Mouse (Mus musculus) heart, embryonic 10.5 days (tissue): ENCODE measurements around the gene Ren1. TPM values are rescaled to one million over a fixed set of nuclear protein-coding genes. Genes with fewer than 3 reads are reported as not detected.

Experiments used
- DNase-seq: peaks from one replicate; pipeline ENCODE4 v3.0.0-alpha.2; 2017; ENCODE audit warnings: low spot score
- H3K27ac ChIP-seq: fragments of 300-500 bp; sonication (generic); 2 replicates; pipeline ENCODE4 v1.5.1; 2016; ENCODE audit warnings: mild to moderate bottlenecking
- H3K27me3 ChIP-seq: fragments of 300-500 bp; sonication (generic); 2 replicates; pipeline ENCODE4 v1.6.1; 2016; ENCODE audit warnings: mild to moderate bottlenecking; ENCODE audit not compliant: poor library complexity, insufficient read depth, severe bottlenecking
- H3K36me3 ChIP-seq: fragments of 300-500 bp; sonication (generic); 2 replicates; pipeline ENCODE4 v1.6.1; 2016; ENCODE audit warnings: mild to moderate bottlenecking, moderate library complexity
- H3K4me1 ChIP-seq: fragments of 300-500 bp; sonication (generic); 2 replicates; pipeline ENCODE4 v1.6.1; 2016; ENCODE audit warnings: mild to moderate bottlenecking
- H3K4me3 ChIP-seq: fragments of 300-500 bp; sonication (generic); 2 replicates; pipeline ENCODE4 v1.5.1; 2016; ENCODE audit warnings: mild to moderate bottlenecking, moderate library complexity
- H3K9me3 ChIP-seq: fragments of 300-500 bp; sonication (generic); 2 replicates; pipeline ENCODE4 v1.6.1; 2016; ENCODE audit warnings: mild to moderate bottlenecking, moderate library complexity
- WGBS: fragments of 180-500 bp; shearing (Covaris S2); methylation state at CpG from one replicate; pipeline ENCODE4 v1.1.7; 2016; 5-methylcytosine and 5-hydroxymethylcytosine counted together
- polyA plus RNA-seq: library from polyadenylated mRNA; unstranded; fragments of >200 nt; fragmentation: Nextera tagmentation; extraction: Ambion mirVana; gene quantifications from 2 replicates; pipeline ENCODE4 v1.2.1, GENCODE M21; 2016

Gene Ren1
- polyA plus RNA-seq, 1 experiment from 2014 or later = 0.34 TPM

DNA sequence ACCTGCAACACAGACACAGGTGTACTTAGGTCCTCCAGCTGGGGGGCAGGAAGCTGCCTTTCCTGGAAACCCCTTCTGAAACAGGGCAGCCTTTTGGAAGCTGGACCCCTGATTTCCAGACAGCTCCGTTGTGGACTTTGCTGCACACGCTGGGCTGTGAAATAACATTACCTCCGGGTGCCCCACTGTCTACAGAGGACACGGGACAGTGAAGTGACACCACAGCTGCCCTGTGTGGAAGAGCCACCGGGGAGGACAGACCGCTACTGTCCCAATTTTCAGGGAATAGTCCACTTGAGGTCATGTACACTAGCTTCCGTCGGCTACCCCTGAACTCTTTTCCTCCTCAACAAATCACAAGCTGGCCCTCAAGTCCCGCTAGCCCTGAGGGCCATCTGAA, 58.0 kb downstream of the Ren1 start:
- no peaks in the 10 kb centered on the region for H3K9me3 ChIP-seq
- peak overlapping the region; percentile 73 for H3K27ac ChIP-seq
- 49% methylated on average over 9 of the region's 9 CpGs for WGBS
- H3K4me1 ChIP-seq = peaks cover 56% of the 10 kb centered on the region
- H3K4me3 ChIP-seq = no peak overlapping the region
- DNase-seq = no peak
- no peaks in the 10 kb centered on the region for H3K27me3 ChIP-seq
- 0 out of 2 replicates have a peak, but pooled peaks cover 2% of the 10 kb centered on the region for H3K36me3 ChIP-seq

GRCm38 (mm10) chr1:133408880-133409516, 58.7 kb downstream of the Ren1 start:
- 24% methylated on average over 6 of the region's 6 CpGs for WGBS
- H3K36me3 ChIP-seq = no peaks in the 10 kb centered on the region
- no peaks in the 10 kb centered on the region for H3K9me3 ChIP-seq
- H3K27me3 ChIP-seq = no peaks in the 10 kb centered on the region
- H3K4me3 ChIP-seq = no peak overlapping the region
- H3K4me1 ChIP-seq = peaks cover 62% of the 10 kb centered on the region
- no peak for DNase-seq
- H3K27ac ChIP-seq = peak overlapping the region; percentile 73

- no peaks in the 10 kb centered on the region for H3K36me3 ChIP-seq
- 0 out of 2 replicates have a peak overlapping the region, but pooled peaks have one; percentile 73 for H3K27ac ChIP-seq
- H3K4me1 ChIP-seq = peaks cover 65% of the 10 kb centered on the region
- 74% methylated on average over 9 of the region's 9 CpGs for WGBS
- no peaks in the 10 kb centered on the region for H3K27me3 ChIP-seq
- DNase-seq = no peak
- H3K4me3 ChIP-seq = no peak overlapping the region
- H3K9me3 ChIP-seq = no peaks in the 10 kb centered on the region
Observed at GRCm38 (mm10) chr1:133409786-133410185, 59.5 kb downstream of the Ren1 start.

Other genes starting within 250 kb of the Ren1 start
- gene Ppp1r15b, start 219.4 kb upstream of the Ren1 start, polyA plus RNA-seq = 44.9 and 46.1 TPM in 2 replicates
- 13.5 and 14.2 TPM in 2 replicates for gene Plekha6, start 186.3 kb upstream of the Ren1 start, polyA plus RNA-seq
- 1.7 TPM in 1 of 2 replicates, not detected in the other for gene Golt1a, start 40.7 kb upstream of the Ren1 start, polyA plus RNA-seq
- gene Kiss1, start 28.6 kb upstream of the Ren1 start, polyA plus RNA-seq = not detected in 2 replicates
- 1.5 and 2.1 TPM in 2 replicates for gene Etnk2, start 13.1 kb downstream of the Ren1 start, polyA plus RNA-seq
- gene Sox13, start 73.9 kb downstream of the Ren1 start, polyA plus RNA-seq = 4.2 and 8.5 TPM in 2 replicates